Mouse (Mus musculus): ENCODE data around the gene Fbrsl1. TPM values are rescaled to one million over a fixed set of nuclear protein-coding genes. Genes with fewer than 3 reads are reported as not detected.

The Fbrsl1 gene
- 10 to 100 TPM; 38.5 to 50.5 TPM for total RNA-seq (2021)

GRCm38 (mm10) chr5:110448436-110449134 lies at the start of gene Fbrsl1:
Fbrsl1 (minus strand) TSS chr5:110448503.
- peak; percentile 93 to 94 for DNase-seq
- intact Hi-C loops (cut with DNase I) = loop anchor here (5.0 kb wide), 1 partner anchor 161 kb away; the partner anchor contains the start of genes Pole and Pxmp2

GRCm38 (mm10) chr5:110498071-110498470 lies 49.8 kb upstream of the Fbrsl1 start:
- intact Hi-C loops (cut with DNase I) = no loop called here
- DNase-seq = no peak

- DNase-seq = peak; percentile 29 to 35
- intact Hi-C loops (cut with DNase I) = no loop called here
Measured at GRCm38 (mm10) chr5:110497556-110497955, 49.3 kb upstream of the Fbrsl1 start.

- no peak for DNase-seq
- intact Hi-C loops (cut with DNase I) = no loop called here
Measured at GRCm38 (mm10) chr5:110495051-110495450, 46.7 kb upstream of the Fbrsl1 start.

- no peak for DNase-seq
- intact Hi-C loops (cut with DNase I) = no loop called here
Measured at GRCm38 (mm10) chr5:110494396-110494795, 46.1 kb upstream of the Fbrsl1 start.

GRCm38 (mm10) chr5:110493785-110494184 lies 45.5 kb upstream of the Fbrsl1 start:
- intact Hi-C loops (cut with DNase I) = loop anchor here (1.0 kb wide), 1 partner anchor 143 kb away; no protein-coding TSS in a partner anchor
- DNase-seq = peak; percentile 62 to 70

DNA sequence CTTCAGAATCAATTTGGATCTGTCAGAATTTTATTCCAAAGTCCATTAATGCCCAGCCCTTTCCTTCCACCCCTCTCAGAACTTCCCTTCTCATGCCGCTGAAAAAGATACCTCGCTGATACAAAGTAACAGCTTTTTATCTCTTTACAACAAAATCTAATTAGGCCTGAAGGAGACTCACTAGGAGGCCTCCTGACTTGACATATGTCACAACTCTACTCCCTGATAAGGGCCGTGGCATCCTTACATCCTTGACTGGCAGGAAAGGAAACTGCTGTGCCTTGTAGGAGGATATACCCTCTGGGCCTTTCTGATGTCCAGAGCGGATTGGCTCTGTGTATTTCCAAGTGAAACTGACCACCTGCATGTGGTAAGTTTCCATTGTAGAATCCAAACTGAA lies 41.3 kb upstream of the Fbrsl1 start:
- DNase-seq = no peak
- intact Hi-C loops (cut with DNase I) = no loop called here

DNA sequence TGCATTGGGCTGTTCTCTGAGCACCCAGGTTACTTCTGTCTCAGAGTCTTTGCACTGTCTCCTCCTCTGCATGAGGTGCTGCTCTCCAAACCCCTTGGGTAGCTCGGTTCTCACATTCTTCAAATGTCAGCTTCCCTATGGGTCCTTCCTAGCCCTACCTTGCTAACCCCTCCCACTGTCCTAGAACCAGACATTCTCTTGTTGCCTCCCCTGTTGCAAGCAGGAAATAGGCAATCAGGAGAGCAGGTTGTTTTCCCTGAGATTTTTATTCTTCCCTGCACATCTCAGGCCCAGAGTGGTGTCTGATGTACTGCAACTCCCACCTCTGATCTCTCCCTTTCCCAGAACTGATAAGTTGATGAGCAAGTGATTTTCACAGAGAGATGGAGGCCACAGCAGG lies 39.6 kb upstream of the Fbrsl1 start:
- no peak for DNase-seq
- intact Hi-C loops (cut with DNase I) = no loop called here

- DNase-seq = no peak
- intact Hi-C loops (cut with DNase I) = no loop called here
Measured at GRCm38 (mm10) chr5:110486674-110487334, 38.5 kb upstream of the Fbrsl1 start.

- intact Hi-C loops (cut with DNase I) = no loop called here
- DNase-seq = no peak
Measured at GRCm38 (mm10) chr5:110484711-110485110, 36.4 kb upstream of the Fbrsl1 start.

DNA sequence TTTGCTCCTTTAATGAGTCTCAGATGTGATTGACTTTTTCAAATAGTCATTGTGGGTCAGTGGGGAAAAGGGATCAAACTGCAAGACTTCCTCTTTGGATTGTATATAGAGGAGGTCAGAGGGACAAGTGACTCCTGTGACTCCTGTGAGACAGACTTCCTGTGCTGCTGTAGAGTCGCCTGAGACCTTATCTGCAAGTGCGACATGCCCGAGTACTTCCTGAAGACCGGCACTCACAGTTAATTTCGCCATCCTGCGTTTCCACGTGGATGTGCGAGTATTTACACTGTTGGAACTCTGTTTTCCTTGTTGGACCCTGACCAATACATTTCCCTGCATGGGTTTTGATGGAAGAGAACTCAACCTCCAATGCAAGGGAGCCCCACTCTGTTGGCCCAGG lies 30.9 kb upstream of the Fbrsl1 start:
- DNase-seq = no peak
- intact Hi-C loops (cut with DNase I) = no loop called here

DNA sequence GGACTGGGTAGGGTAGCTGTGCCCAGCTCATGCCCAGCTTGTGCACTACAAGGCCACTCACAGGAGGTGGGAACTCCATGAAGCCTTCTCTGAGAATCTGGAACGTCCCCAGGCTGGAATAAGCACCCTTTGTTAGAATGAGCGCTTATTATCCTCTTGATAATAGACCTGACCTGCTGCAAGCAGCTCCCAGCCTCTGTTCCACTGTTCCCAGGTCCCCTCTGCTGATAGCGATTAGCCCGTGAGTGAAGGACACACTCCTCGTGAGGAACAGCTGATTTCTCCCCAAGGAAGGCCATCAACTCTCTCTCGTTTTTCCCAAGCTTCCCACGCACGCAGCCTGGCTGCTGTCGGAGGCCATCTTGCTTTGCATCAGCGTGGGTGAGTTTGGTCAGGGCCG lies 25.9 kb upstream of the Fbrsl1 start:
- intact Hi-C loops (cut with DNase I) = no loop called here
- DNase-seq = no peak

- intact Hi-C loops (cut with DNase I) = no loop called here
- DNase-seq = no peak
Measured at GRCm38 (mm10) chr5:110472834-110473233, 24.5 kb upstream of the Fbrsl1 start.

GRCm38 (mm10) chr5:110471981-110472476 lies 23.7 kb upstream of the Fbrsl1 start:
- intact Hi-C loops (cut with DNase I) = no loop called here
- no peak for DNase-seq

DNA sequence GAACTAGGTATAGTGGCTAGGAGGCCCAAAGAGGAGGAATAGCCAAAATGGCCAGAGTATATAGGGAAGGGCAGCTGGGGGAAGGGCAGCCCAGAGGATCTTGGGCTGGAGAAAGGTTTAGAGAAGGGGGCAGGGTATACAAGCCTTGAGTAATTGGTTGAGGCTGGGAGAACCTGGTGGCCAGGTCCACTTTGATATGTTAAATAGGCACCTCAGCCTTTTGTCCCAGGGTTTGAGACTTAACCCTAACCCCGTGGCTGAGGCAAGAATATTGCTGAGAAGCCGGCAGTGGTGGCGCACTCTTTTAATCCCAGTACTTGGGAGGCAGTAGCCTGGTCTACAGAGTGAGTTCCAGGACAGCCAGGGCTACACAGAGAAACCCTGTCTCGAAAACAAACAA lies 23.0 kb upstream of the Fbrsl1 start:
- intact Hi-C loops (cut with DNase I) = no loop called here
- DNase-seq = no peak

GRCm38 (mm10) chr5:110469227-110469925 lies 21.1 kb upstream of the Fbrsl1 start:
- intact Hi-C loops (cut with DNase I) = no loop called here
- DNase-seq = no peak

DNA sequence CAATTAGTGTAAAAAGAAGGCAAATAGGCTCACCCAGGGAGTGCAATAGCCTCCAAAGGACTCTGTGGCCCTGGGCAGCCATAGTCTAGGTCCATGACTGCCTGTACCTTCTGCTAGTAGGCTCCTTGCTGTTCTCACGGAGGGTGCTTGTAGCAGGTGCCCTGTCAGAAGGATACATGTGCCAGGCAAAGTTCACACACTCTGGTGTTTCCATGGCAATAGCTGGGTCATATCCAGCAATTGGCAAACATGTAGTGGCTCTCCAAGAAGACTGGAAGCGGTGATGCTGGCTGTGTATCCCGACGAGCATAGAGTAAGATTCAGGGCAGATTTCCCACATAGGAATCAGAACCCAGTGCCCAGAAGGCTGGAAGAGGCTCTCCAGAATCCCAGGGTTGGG lies 20.0 kb upstream of the Fbrsl1 start:
- intact Hi-C loops (cut with DNase I) = no loop called here
- no peak for DNase-seq

DNA sequence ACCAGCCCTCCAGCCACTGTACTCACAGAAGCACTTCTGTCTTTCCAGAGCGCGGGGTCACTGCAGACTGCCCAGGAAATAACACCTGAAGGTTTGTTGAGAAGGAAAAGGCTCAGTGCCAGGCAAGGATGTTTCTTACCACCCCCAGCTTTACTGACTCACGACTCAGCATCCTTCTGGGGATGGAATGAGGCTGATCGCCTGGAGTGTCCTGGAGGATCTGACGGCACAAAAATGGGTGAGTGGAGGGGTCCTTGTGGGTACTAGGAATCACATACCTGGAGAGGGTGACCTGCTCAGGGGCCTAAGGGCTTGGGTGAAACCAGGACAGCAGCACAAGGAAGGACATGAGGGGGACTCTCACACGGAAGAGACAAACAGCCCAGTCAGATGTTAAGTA lies 19.4 kb upstream of the Fbrsl1 start:
- no peak for DNase-seq
- intact Hi-C loops (cut with DNase I) = no loop called here

DNA sequence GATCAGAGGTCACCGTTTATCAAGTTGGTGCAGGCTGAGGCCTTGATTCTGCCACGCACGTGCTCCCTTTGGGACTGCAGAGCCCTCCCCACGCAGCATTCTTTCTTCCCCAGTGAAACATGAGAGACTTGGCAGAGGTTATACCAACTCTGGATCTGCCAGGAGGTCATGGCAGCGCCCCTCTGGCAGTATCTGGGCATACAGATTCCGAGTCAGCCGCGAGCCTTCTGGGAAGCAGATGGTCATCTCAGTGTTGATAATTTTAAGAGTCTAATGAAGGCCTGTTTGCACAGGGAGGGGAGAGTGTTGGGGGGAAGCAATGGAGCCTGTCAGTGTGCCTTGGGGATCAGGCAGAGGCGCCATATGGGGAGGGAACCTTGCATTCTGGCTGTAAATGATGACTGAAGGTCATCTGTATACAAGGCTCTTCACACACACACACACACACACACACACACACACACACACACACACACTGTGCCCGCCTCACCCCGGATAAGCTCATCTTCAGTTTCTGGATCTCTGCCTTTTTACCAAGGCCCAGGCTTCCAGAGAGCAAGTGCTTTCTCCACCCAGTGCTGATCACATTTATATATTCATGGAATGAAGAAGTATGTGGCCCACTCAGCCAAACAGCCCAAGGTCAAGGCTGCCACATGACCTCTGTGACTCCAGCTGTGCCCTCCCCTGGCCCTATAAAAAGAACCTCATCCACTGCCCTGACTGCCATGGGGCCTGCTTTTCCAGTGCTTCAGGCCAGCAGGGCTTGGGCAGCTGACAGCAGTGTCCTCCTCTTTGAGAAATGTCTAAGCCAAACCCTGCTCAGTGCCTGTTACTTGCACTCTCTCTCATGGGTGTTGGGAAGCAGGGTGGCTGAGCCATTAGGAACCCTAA lies 18.5 kb upstream of the Fbrsl1 start:
- no peak for DNase-seq
- intact Hi-C loops (cut with DNase I) = no loop called here

- intact Hi-C loops (cut with DNase I) = no loop called here
- no peak for DNase-seq
Measured at GRCm38 (mm10) chr5:110462646-110463045, 14.3 kb upstream of the Fbrsl1 start.
